Mouse (Mus musculus) C2C12 (cell line): ENCODE measurements at regions not wholly inside any gene's neighbourhood (a gene's known extent, or its start where the extent isn't known, plus 50 kb on each side); places are given as distances from the start of the nearest gene placed in this dataset.

ENCODE experiments used
- H3K27me3 ChIP-seq: one replicate; pipeline ENCODE4 v1.6.1; 2011; ENCODE audit not compliant: control insufficient read depth, insufficient read depth, insufficient read length
- H3K36me3 ChIP-seq: one replicate; pipeline ENCODE4 v1.6.1; 2011; ENCODE audit not compliant: control insufficient read depth, insufficient read depth
- H3K4me3 ChIP-seq: one replicate; pipeline ENCODE4 v1.5.1; 2011; ENCODE audit warnings: mild to moderate bottlenecking, control low read depth; ENCODE audit not compliant: poor library complexity, insufficient read depth, severe bottlenecking
- H3K79me2 ChIP-seq: one replicate; pipeline ENCODE4 v1.6.1; 2011; ENCODE audit not compliant: control insufficient read depth, insufficient read depth
- H3K79me3 ChIP-seq: one replicate; pipeline ENCODE4 v1.6.1; 2011; ENCODE audit warnings: low read depth, control low read depth
- H3ac ChIP-seq: one replicate; pipeline ENCODE3; 2011; ENCODE audit warnings: low read depth; ENCODE audit not compliant: control insufficient read depth, insufficient read length
- CEBPB ChIP-seq: IDR thresholded peaks from one replicate; pipeline ENCODE4 v1.6.1; 2011; ENCODE audit warnings: low read depth, mild to moderate bottlenecking, control low read depth, moderate library complexity
- CTCF ChIP-seq: IDR thresholded peaks from one replicate; pipeline ENCODE4 v1.5.1; 2011; ENCODE audit not compliant: control insufficient read depth, insufficient read depth, insufficient read length
- FOSL1 ChIP-seq: IDR thresholded peaks from one replicate; pipeline ENCODE4 v1.8.0; 2011; ENCODE audit warnings: mild to moderate bottlenecking, low read length; ENCODE audit not compliant: poor library complexity, insufficient read depth, severe bottlenecking
- MAX ChIP-seq: IDR thresholded peaks from one replicate; pipeline ENCODE4 v1.6.1; 2011; ENCODE audit warnings: mild to moderate bottlenecking, control low read depth
- MYOD1 ChIP-seq: IDR thresholded peaks from one replicate; pipeline ENCODE4 v1.6.1; 2011; ENCODE audit warnings: low read depth; ENCODE audit not compliant: control insufficient read depth, insufficient read length
- MYOG ChIP-seq: IDR thresholded peaks from one replicate; pipeline ENCODE4 v1.6.1; 2011; ENCODE audit not compliant: control insufficient read depth, insufficient read length; ENCODE audit errors: extremely low read depth
- USF1 ChIP-seq: IDR thresholded peaks from one replicate; pipeline ENCODE4 v1.6.1; 2011; ENCODE audit warnings: low read depth, mild to moderate bottlenecking, control low read depth, moderate library complexity

- TF ChIP-seq CEBPB, result no peak
- TF ChIP-seq MYOG, result no peak
- no peak for TF ChIP-seq FOSL1
- no peak for TF ChIP-seq MYOD1
- TF ChIP-seq MAX, result no peak
- TF ChIP-seq CTCF, result no peak
- TF ChIP-seq USF1, result no peak
- H3K36me3 ChIP-seq, result no peaks in the 10 kb centered on the region
- H3K4me3 ChIP-seq, result no peak overlapping the region
- no peaks in the 10 kb centered on the region for H3K79me3 ChIP-seq
- no peaks in the 10 kb centered on the region for H3K27me3 ChIP-seq
- H3ac ChIP-seq, result no peak overlapping the region
- no peaks in the 10 kb centered on the region for H3K79me2 ChIP-seq
Measured at GRCm38 (mm10) chr13:60101651-60102050, 75.5 kb downstream of the Gas1 start.

GRCm38 (mm10) chr13:60100130-60101112 is 76.7 kb downstream of the Gas1 start:
- Histone ChIP-seq H3K79me3 (no peaks in the 10 kb centered on the region), H3K36me3 (no peaks in the 10 kb centered on the region), H3K27me3 (no peaks in the 10 kb centered on the region), H3K4me3 (no peak overlapping the region), H3ac (no peak overlapping the region), H3K79me2 (no peaks in the 10 kb centered on the region)
- TF ChIP-seq FOSL1, result no peak
- no peak for TF ChIP-seq CTCF
- TF ChIP-seq MYOD1, result no peak
- TF ChIP-seq MYOG, result no peak
- TF ChIP-seq MAX, result no peak
- no peak for TF ChIP-seq CEBPB
- no peak for TF ChIP-seq USF1

- no peak for TF ChIP-seq CTCF
- no peak for TF ChIP-seq CEBPB
- TF ChIP-seq MYOD1, result no peak
- TF ChIP-seq MAX, result no peak
- TF ChIP-seq USF1, result no peak
- TF ChIP-seq MYOG, result no peak
- no peaks in the 10 kb centered on the region for H3K79me2 ChIP-seq
- H3K4me3 ChIP-seq, result no peak overlapping the region
- H3K36me3 ChIP-seq, result no peaks in the 10 kb centered on the region
- H3K79me3 ChIP-seq, result no peaks in the 10 kb centered on the region
- no peaks in the 10 kb centered on the region for H3K27me3 ChIP-seq
- H3ac ChIP-seq, result no peak overlapping the region
Measured at GRCm38 (mm10) chr13:60099469-60100129, 77.6 kb downstream of the Gas1 start.

DNA sequence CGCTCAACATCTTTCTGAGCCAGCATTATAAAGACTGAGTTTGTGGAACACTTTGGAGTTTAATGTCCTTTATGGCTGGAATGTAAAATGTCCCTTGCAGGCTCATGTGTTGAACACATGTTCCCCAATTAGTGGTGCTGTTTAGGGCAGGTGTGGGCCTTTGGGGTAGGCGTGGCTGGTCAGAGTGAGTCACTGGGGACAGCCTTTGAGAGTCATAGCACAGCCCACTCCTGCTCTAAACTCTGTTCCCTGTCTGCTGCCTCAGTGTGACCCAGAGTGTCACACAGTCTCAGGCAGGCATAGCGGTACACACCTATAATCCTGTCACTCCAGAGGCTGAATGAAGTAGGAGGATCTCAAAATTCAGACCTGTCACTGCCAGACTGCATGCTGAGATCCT is 78.8 kb downstream of the Gas1 start:
- H3K27me3 ChIP-seq, result no peaks in the 10 kb centered on the region
- no peak for TF ChIP-seq MYOD1
- no peak for TF ChIP-seq MAX
- no peak for TF ChIP-seq CEBPB
- TF ChIP-seq USF1, result no peak
- TF ChIP-seq MYOG, result no peak
- TF ChIP-seq CTCF, result no peak
- TF ChIP-seq FOSL1, result no peak
- H3K79me3 ChIP-seq, result no peaks in the 10 kb centered on the region
- H3K36me3 ChIP-seq, result no peaks in the 10 kb centered on the region
- no peak overlapping the region for H3ac ChIP-seq
- H3K4me3 ChIP-seq, result no peak overlapping the region
- H3K79me2 ChIP-seq, result no peaks in the 10 kb centered on the region

DNA sequence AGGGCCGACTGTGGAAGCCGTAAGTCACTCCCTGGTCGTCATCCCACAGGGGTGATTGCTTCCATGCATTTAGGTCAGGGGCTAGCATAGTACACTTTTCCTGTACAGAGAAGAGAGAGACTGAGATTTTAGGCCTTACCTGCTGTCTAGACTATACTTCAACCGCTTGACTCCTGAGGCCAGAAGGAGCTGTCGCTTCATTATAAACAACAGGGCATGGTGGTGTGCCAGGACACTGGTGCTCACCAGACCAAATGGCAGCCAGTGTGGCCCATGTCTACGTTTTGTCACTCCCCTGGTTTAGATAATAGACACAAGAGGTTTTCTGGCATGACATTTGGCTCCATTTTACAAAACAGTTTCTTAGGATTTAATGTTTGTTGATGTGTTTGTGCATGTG is 79.4 kb downstream of the Gas1 start:
- no peak for TF ChIP-seq CTCF
- Histone ChIP-seq H3ac (no peak overlapping the region), H3K27me3 (no peaks in the 10 kb centered on the region), H3K36me3 (no peaks in the 10 kb centered on the region), H3K79me3 (no peaks in the 10 kb centered on the region), H3K79me2 (no peaks in the 10 kb centered on the region), H3K4me3 (no peak overlapping the region)

DNA sequence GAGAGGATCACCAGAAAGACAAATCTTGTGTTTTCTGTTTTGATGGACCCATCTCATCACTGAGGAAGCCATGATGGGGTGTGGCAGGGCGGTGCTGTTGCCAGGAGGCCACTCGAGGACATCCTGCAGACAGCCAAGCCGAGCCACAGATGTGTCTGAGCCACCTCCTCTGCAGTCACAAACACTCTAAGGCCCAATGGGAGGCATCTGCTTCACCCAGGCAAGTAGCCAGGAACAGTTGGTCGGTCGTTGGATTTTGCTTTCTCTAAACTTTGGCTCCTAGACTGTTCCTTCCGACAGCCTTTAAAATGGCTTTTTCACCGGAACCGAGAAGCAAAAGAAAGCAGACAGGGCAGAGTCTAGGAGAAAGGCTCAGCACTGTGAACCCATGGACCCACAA is 90.5 kb downstream of the Gas1 start:
- no peaks in the 10 kb centered on the region for H3K79me2 ChIP-seq
- no peak for TF ChIP-seq CEBPB
- no peaks in the 10 kb centered on the region for H3K79me3 ChIP-seq
- H3K36me3 ChIP-seq, result no peaks in the 10 kb centered on the region
- no peaks in the 10 kb centered on the region for H3K27me3 ChIP-seq
- no peak overlapping the region for H3ac ChIP-seq
- H3K4me3 ChIP-seq, result no peak overlapping the region
